Mouse (Mus musculus) liver, embryonic 14.5 days (tissue): ENCODE measurements around the gene P3h2. TPM values are rescaled to one million over a fixed set of nuclear protein-coding genes. Genes with fewer than 3 reads are reported as not detected.

Source experiments
- ATAC-seq: fragments of 200-750 bp; cut with Nextera tagmentation; 2 replicates; pipeline ENCODE4 v1.8.0; 2017; ENCODE audit warnings: moderate number of reproducible peaks, mild to moderate bottlenecking, moderate library complexity; ENCODE audit not compliant: insufficient read depth
- DNase-seq, 3 experiments: peaks; one replicate each; pipeline ENCODE4 v3.0.0-alpha.2; 2012 to 2013; ENCODE audit warnings: low read depth in 3 of 3, low spot score in 3 of 3
- H3K27ac ChIP-seq: fragments of 300-500 bp; sonication (generic); 2 replicates; pipeline ENCODE4 v1.5.1; 2014; ENCODE audit warnings: moderate library complexity, mild to moderate bottlenecking, control low read depth, inconsistent platforms
- H3K27me3 ChIP-seq: fragments of 300-500 bp; sonication (generic); 2 replicates; pipeline ENCODE4 v1.6.1; 2014; ENCODE audit warnings: mild to moderate bottlenecking, low read length, moderate library complexity; ENCODE audit not compliant: control insufficient read depth, insufficient read depth
- H3K36me3 ChIP-seq: fragments of 300-500 bp; sonication (generic); replicated peaks from 2 replicates; pipeline ENCODE4 v1.6.1; 2014; ENCODE audit warnings: low read depth; ENCODE audit not compliant: control insufficient read depth, insufficient read depth
- H3K4me1 ChIP-seq, 2 experiments: fragments of 200-500 bp in 1 of 2; fragments of 300-500 bp in 1 of 2; sonication (generic) in 1 of 2; replicated peaks; 2 replicates each; pipeline ENCODE4 v1.6.1; 2012 to 2014; ENCODE audit warnings: antibody characterized with exemption in 1 of 2, inconsistent platforms in 1 of 2, low read length in 1 of 2; ENCODE audit not compliant: control insufficient read depth in 2 of 2, insufficient read depth in 2 of 2
- H3K4me2 ChIP-seq: fragments of 300-500 bp; sonication (generic); 2 replicates; pipeline ENCODE4 v1.6.1; 2014; ENCODE audit warnings: low read depth, mild to moderate bottlenecking, control low read depth, moderate library complexity
- H3K4me3 ChIP-seq, 2 experiments: fragments of 200-500 bp in 1 of 2; fragments of 300-500 bp in 1 of 2; sonication (generic) in 1 of 2; 2 replicates each; pipeline ENCODE4 v1.5.1; 2012 to 2014; ENCODE audit warnings: low read depth in 2 of 2, low read length in 2 of 2, mild to moderate bottlenecking in 2 of 2, control low read depth in 1 of 2, inconsistent platforms in 1 of 2, moderate library complexity in 1 of 2; ENCODE audit not compliant: insufficient read depth in 1 of 2
- H3K9ac ChIP-seq: fragments of 300-500 bp; sonication (generic); replicated peaks from 2 replicates; pipeline ENCODE4 v1.6.1; 2014; ENCODE audit warnings: mild to moderate bottlenecking, control low read depth, moderate library complexity
- H3K9me3 ChIP-seq: fragments of 300-500 bp; sonication (generic); 2 replicates; pipeline ENCODE4 v1.6.1; 2016; ENCODE audit warnings: low read length, mixed read lengths; ENCODE audit not compliant: control insufficient read depth
- CTCF ChIP-seq: IDR thresholded peaks from 2 replicates; pipeline ENCODE4 v1.5.1; 2016; ENCODE audit warnings: antibody characterized with exemption, low read depth, control low read depth
- EP300 ChIP-seq: IDR thresholded peaks from 2 replicates; pipeline ENCODE4 v1.6.1; 2016; ENCODE audit warnings: antibody characterized with exemption, low read depth
- WGBS: fragments of 180-500 bp; shearing (Covaris S2); extraction: QIAGEN DNeasy Blood & Tissue Kit; methylation state at CpG from one replicate; pipeline ENCODE4 v1.1.7; 2014; ENCODE audit not compliant: insufficient replicate concordance; 5-methylcytosine and 5-hydroxymethylcytosine counted together
- polyA plus RNA-seq, 2 experiments: library from polyadenylated mRNA; depleted of rRNA in 1 of 2; stranded (reverse) in 1 of 2; unstranded in 1 of 2; fragments of >200 nt; fragmentation: Nextera tagmentation in 1 of 2; extraction: Ambion mirVana in 1 of 2; gene quantifications; 2 replicates each; pipeline versions ENCODE4 v1.2.1 to v1.2.3; 2012 to 2014

P3h2 gene
- polyA plus RNA-seq, 2 experiments, result 0.86 to 0.89 TPM

GRCm38 (mm10) chr16:25934181-25934580 lies 171.4 kb downstream of the P3h2 start:
- no peak overlapping the region for H3K4me3 ChIP-seq
- no peak overlapping the region for H3K9ac ChIP-seq
- ATAC-seq (no peak), DNase-seq (no peak)
- H3K27me3 ChIP-seq, result no peaks in the 10 kb centered on the region
- 56% methylated on average over 2 of the region's 2 CpGs for WGBS
- no peaks in the 10 kb centered on the region for H3K36me3 ChIP-seq
- TF ChIP-seq CTCF, result no peak
- TF ChIP-seq EP300, result no peak
- no peaks in the 10 kb centered on the region for H3K4me1 ChIP-seq
- no peak overlapping the region for H3K27ac ChIP-seq
- H3K4me2 ChIP-seq, result no peak overlapping the region
- no peaks in the 10 kb centered on the region for H3K9me3 ChIP-seq

GRCm38 (mm10) chr16:25912185-25912584 lies 193.4 kb downstream of the P3h2 start:
- TF ChIP-seq CTCF (no peak), EP300 (no peak)
- no peak for DNase-seq
- Histone ChIP-seq H3K4me1 (no peaks in the 10 kb centered on the region), H3K4me3 (no peak overlapping the region), H3K36me3 (no peaks in the 10 kb centered on the region), H3K9ac (no peak overlapping the region), H3K4me2 (no peak overlapping the region), H3K27me3 (no peaks in the 10 kb centered on the region), H3K27ac (no peak overlapping the region), H3K9me3 (no peaks in the 10 kb centered on the region)
- no peak for ATAC-seq
- 51% methylated on average over 1 of the region's 1 CpGs for WGBS
